Mouse (Mus musculus) embryonic facial prominence, embryonic 13.5 days (tissue): ENCODE measurements around the gene Pigh. TPM values are rescaled to one million over a fixed set of nuclear protein-coding genes. Genes with fewer than 3 reads are reported as not detected.

Source experiments
- ATAC-seq: fragments of 200-750 bp; cut with Nextera tagmentation; 2 replicates; pipeline ENCODE4 v1.8.0; 2017; ENCODE audit warnings: low read depth; ENCODE audit not compliant: insufficient number of reproducible peaks, insufficient read depth, low FRiP score, low TSS enrichment
- H3K27ac ChIP-seq: fragments of 300-500 bp; sonication (generic); 2 replicates; pipeline ENCODE4 v1.5.1; 2015; ENCODE audit warnings: moderate library complexity, mild to moderate bottlenecking, inconsistent platforms
- H3K27me3 ChIP-seq: fragments of 300-500 bp; sonication (generic); 2 replicates; pipeline ENCODE4 v1.6.1; 2015; ENCODE audit warnings: mild to moderate bottlenecking, inconsistent platforms
- H3K36me3 ChIP-seq: fragments of 300-500 bp; sonication (generic); 2 replicates; pipeline ENCODE4 v1.6.1; 2015; ENCODE audit warnings: mild to moderate bottlenecking, inconsistent platforms
- H3K4me1 ChIP-seq: fragments of 300-500 bp; sonication (generic); 2 replicates; pipeline ENCODE4 v1.6.1; 2015; ENCODE audit warnings: inconsistent platforms
- H3K4me2 ChIP-seq: fragments of 300-500 bp; sonication (generic); 2 replicates; pipeline ENCODE4 v1.6.1; 2015; ENCODE audit warnings: moderate library complexity, mild to moderate bottlenecking, inconsistent platforms
- H3K4me3 ChIP-seq: fragments of 300-500 bp; sonication (generic); 2 replicates; pipeline ENCODE4 v1.5.1; 2015; ENCODE audit warnings: mild to moderate bottlenecking, inconsistent platforms
- H3K9ac ChIP-seq: fragments of 300-500 bp; sonication (generic); 2 replicates; pipeline ENCODE4 v1.6.1; 2015; ENCODE audit warnings: mild to moderate bottlenecking, inconsistent platforms
- H3K9me3 ChIP-seq: fragments of 300-500 bp; sonication (generic); 2 replicates; pipeline ENCODE4 v1.6.1; 2016; ENCODE audit warnings: inconsistent platforms
- WGBS: fragments of 180-500 bp; shearing (Covaris S2); methylation state at CpG from one replicate; pipeline ENCODE4 v1.1.7; 2015; ENCODE audit warnings: mixed read lengths; 5-methylcytosine and 5-hydroxymethylcytosine counted together
- polyA plus RNA-seq: library from polyadenylated mRNA; unstranded; fragments of >200 nt; fragmentation: Nextera tagmentation; extraction: Ambion mirVana; gene quantifications from 2 replicates; pipeline ENCODE4 v1.2.1, GENCODE M21; 2015

Gene Pigh
- polyA plus RNA-seq, 1 experiment from 2014 or later: 36.5 TPM

- H3K9ac ChIP-seq: no peak overlapping the region
- H3K4me1 ChIP-seq: no peaks in the 10 kb centered on the region
- peaks cover 14% of the 10 kb centered on the region for H3K36me3 ChIP-seq
- H3K27me3 ChIP-seq: no peaks in the 10 kb centered on the region
- ATAC-seq: no peak
- no peak overlapping the region for H3K4me3 ChIP-seq
- no peak overlapping the region for H3K27ac ChIP-seq
- H3K9me3 ChIP-seq: no peaks in the 10 kb centered on the region
- H3K4me2 ChIP-seq: no peak overlapping the region
- 90% methylated on average over 13 of the region's 13 CpGs for WGBS
Observed at GRCm38 (mm10) chr12:79064451-79064850, 25.0 kb downstream of the Pigh start.

GRCm38 (mm10) chr12:79060766-79061652 is 28.4 kb downstream of the Pigh start:
- Histone ChIP-seq H3K4me2 (no peak overlapping the region), H3K27ac (no peak overlapping the region), H3K4me3 (no peak overlapping the region), H3K36me3 (0 out of 2 replicates have a peak, but pooled peaks cover 3% of the 10 kb centered on the region), H3K27me3 (no peaks in the 10 kb centered on the region), H3K9ac (no peak overlapping the region), H3K9me3 (no peaks in the 10 kb centered on the region), H3K4me1 (no peaks in the 10 kb centered on the region)
- ATAC-seq: no peak
- 82% methylated on average over 7 of the region's 7 CpGs for WGBS

- H3K9ac ChIP-seq: no peak overlapping the region
- H3K4me3 ChIP-seq: no peak overlapping the region
- no peaks in the 10 kb centered on the region for H3K4me1 ChIP-seq
- peaks cover 7% of the 10 kb centered on the region; the same call in 1 of the 2 replicates for H3K36me3 ChIP-seq
- 88% methylated on average over 9 of the region's 9 CpGs for WGBS
- no peaks in the 10 kb centered on the region for H3K27me3 ChIP-seq
- ATAC-seq: no peak
- no peak overlapping the region for H3K27ac ChIP-seq
- no peak overlapping the region for H3K4me2 ChIP-seq
- H3K9me3 ChIP-seq: no peaks in the 10 kb centered on the region
Observed at GRCm38 (mm10) chr12:79060134-79060533, 29.3 kb downstream of the Pigh start.

- Histone ChIP-seq H3K27ac (no peak overlapping the region), H3K4me2 (no peak overlapping the region), H3K9ac (no peak overlapping the region), H3K9me3 (no peaks in the 10 kb centered on the region), H3K27me3 (no peaks in the 10 kb centered on the region), H3K36me3 (peaks cover 7% of the 10 kb centered on the region; the same call in 1 of the 2 replicates), H3K4me1 (no peaks in the 10 kb centered on the region), H3K4me3 (no peak overlapping the region)
- 77% methylated on average over 6 of the region's 6 CpGs for WGBS
- ATAC-seq: no peak
Observed at GRCm38 (mm10) chr12:79059573-79059972, 29.9 kb downstream of the Pigh start.

- ATAC-seq: no peak
- Histone ChIP-seq H3K9ac (no peak overlapping the region), H3K4me1 (no peaks in the 10 kb centered on the region), H3K27me3 (no peaks in the 10 kb centered on the region), H3K27ac (no peak overlapping the region), H3K9me3 (no peaks in the 10 kb centered on the region), H3K36me3 (peaks cover 21% of the 10 kb centered on the region), H3K4me2 (no peak overlapping the region), H3K4me3 (no peak overlapping the region)
- 93% methylated on average over 7 of the region's 7 CpGs for WGBS
Observed at GRCm38 (mm10) chr12:79055276-79055675, 34.2 kb downstream of the Pigh start.

- H3K36me3 ChIP-seq: peaks cover 22% of the 10 kb centered on the region
- no peaks in the 10 kb centered on the region for H3K4me1 ChIP-seq
- H3K4me3 ChIP-seq: no peak overlapping the region
- no peak overlapping the region for H3K9ac ChIP-seq
- ATAC-seq: no peak
- no peak overlapping the region for H3K4me2 ChIP-seq
- WGBS: 83% methylated on average over 2 of the region's 2 CpGs
- no peaks in the 10 kb centered on the region for H3K27me3 ChIP-seq
- no peaks in the 10 kb centered on the region for H3K9me3 ChIP-seq
- H3K27ac ChIP-seq: no peak overlapping the region
Observed at GRCm38 (mm10) chr12:79052073-79052472, 37.4 kb downstream of the Pigh start.

GRCm38 (mm10) chr12:79050545-79051212 is 38.8 kb downstream of the Pigh start:
- ATAC-seq: no peak
- 72% methylated on average over 3 of the region's 3 CpGs for WGBS

GRCm38 (mm10) chr12:79049807-79050206 is 39.6 kb downstream of the Pigh start:
- no peak for ATAC-seq
- H3K27me3 ChIP-seq: no peaks in the 10 kb centered on the region
- H3K4me3 ChIP-seq: no peak overlapping the region
- H3K36me3 ChIP-seq: peaks cover 23% of the 10 kb centered on the region
- H3K4me2 ChIP-seq: no peak overlapping the region
- H3K9me3 ChIP-seq: no peaks in the 10 kb centered on the region
- no peak overlapping the region for H3K27ac ChIP-seq
- H3K4me1 ChIP-seq: no peaks in the 10 kb centered on the region
- no peak overlapping the region for H3K9ac ChIP-seq
- WGBS: 68% methylated on average over 2 of the region's 2 CpGs

More at GRCm38 (mm10) chr12:79050545-79051212, 38.8 kb downstream of the Pigh start:
- no peaks in the 10 kb centered on the region for H3K9me3 ChIP-seq
- H3K36me3 ChIP-seq: peaks cover 27% of the 10 kb centered on the region
- no peak overlapping the region for H3K4me3 ChIP-seq
- no peak overlapping the region for H3K27ac ChIP-seq
- H3K4me1 ChIP-seq: no peaks in the 10 kb centered on the region
- H3K27me3 ChIP-seq: no peaks in the 10 kb centered on the region
- H3K4me2 ChIP-seq: no peak overlapping the region
- no peak overlapping the region for H3K9ac ChIP-seq

- Histone ChIP-seq H3K27ac (no peak overlapping the region), H3K4me2 (no peak overlapping the region), H3K4me1 (no peaks in the 10 kb centered on the region), H3K9me3 (no peaks in the 10 kb centered on the region), H3K4me3 (no peak overlapping the region), H3K9ac (no peak overlapping the region), H3K36me3 (peaks cover 17% of the 10 kb centered on the region), H3K27me3 (no peaks in the 10 kb centered on the region)
- no peak for ATAC-seq
- 69% methylated on average over 1 of the region's 1 CpGs for WGBS
Observed at GRCm38 (mm10) chr12:79048898-79049297, 40.6 kb downstream of the Pigh start.

- no peak overlapping the region for H3K4me3 ChIP-seq
Observed at GRCm38 (mm10) chr12:79047203-79047602, 42.2 kb downstream of the Pigh start.

GRCm38 (mm10) chr12:79046171-79046570 is 43.3 kb downstream of the Pigh start:
- 67% methylated on average over 6 of the region's 6 CpGs for WGBS
- Histone ChIP-seq H3K27me3 (no peaks in the 10 kb centered on the region), H3K27ac (no peak overlapping the region), H3K4me3 (no peak overlapping the region), H3K9me3 (no peaks in the 10 kb centered on the region), H3K9ac (no peak overlapping the region), H3K4me2 (no peak overlapping the region), H3K36me3 (peaks cover 12% of the 10 kb centered on the region), H3K4me1 (no peaks in the 10 kb centered on the region)
- ATAC-seq: no peak

More at GRCm38 (mm10) chr12:79047203-79047602, 42.2 kb downstream of the Pigh start:
- no peak overlapping the region for H3K4me2 ChIP-seq
- H3K9me3 ChIP-seq: no peaks in the 10 kb centered on the region
- H3K27ac ChIP-seq: no peak overlapping the region
- WGBS: 88% methylated on average over 7 of the region's 7 CpGs
- H3K27me3 ChIP-seq: no peaks in the 10 kb centered on the region
- H3K4me1 ChIP-seq: no peaks in the 10 kb centered on the region
- ATAC-seq: no peak
- peaks cover 12% of the 10 kb centered on the region for H3K36me3 ChIP-seq
- H3K9ac ChIP-seq: no peak overlapping the region

- Histone ChIP-seq H3K27me3 (no peaks in the 10 kb centered on the region), H3K9me3 (no peaks in the 10 kb centered on the region), H3K27ac (no peak overlapping the region), H3K4me3 (no peak overlapping the region), H3K4me1 (no peaks in the 10 kb centered on the region), H3K36me3 (peaks cover 6% of the 10 kb centered on the region; the same call in 1 of the 2 replicates), H3K4me2 (no peak overlapping the region), H3K9ac (no peak overlapping the region)
- no peak for ATAC-seq
- 68% methylated on average over 8 of the region's 8 CpGs for WGBS
Observed at GRCm38 (mm10) chr12:79044668-79045067, 44.8 kb downstream of the Pigh start.
